Comparison of ENCODE assay signal across 8 mouse cellular contexts in genomic region chr11:96822675-96823470, GRCm38 (mm10). TPM values are rescaled to one million over a fixed set of nuclear protein-coding genes. Genes with fewer than 3 reads are reported as not detected.
A peak's percentile ranks its signal among the peaks of the same experiment; 100 is the strongest.
DNase-seq lines count a peak whose midpoint lies in the region; ATAC-seq lines count a peak whose summit lies in the region.

No protein-coding gene starts in this region.

- H3K27me3 ChIP-seq in erythroblast, embryonic 14.5 days (ENCODE audit: control insufficient read depth) = no peaks in the 10 kb centered on the region
- no peaks in the 10 kb centered on the region for H3K27me3 ChIP-seq in forebrain, embryonic 15.5 days
- no peaks in the 10 kb centered on the region for H3K27me3 ChIP-seq in limb, embryonic 12.5 days
- no peaks in the 10 kb centered on the region for H3K27me3 ChIP-seq in midbrain, embryonic 16.5 days (ENCODE audit: control insufficient read depth, insufficient read depth, low read depth, low read length)

- peak overlapping the region; percentile 87 for H3K4me2 ChIP-seq in forebrain, embryonic 15.5 days (replicated peaks)
- H3K4me2 ChIP-seq in limb, embryonic 12.5 days = peak overlapping the region; percentile 99
- peak overlapping the region; percentile 96 for H3K4me2 ChIP-seq in midbrain, embryonic 16.5 days (ENCODE audit: low read length)

- peak; percentile 86 for DNase-seq in NIH3T3 (ENCODE audit: low read depth)
- DNase-seq in urinary bladder, postnatal 10 days (ENCODE audit: low spot score) = no peak
- no peak for DNase-seq in testis, postnatal 14 days (ENCODE audit: low spot score)

- no peak for ATAC-seq in erythroblast, adult 5-6 weeks (replicated peaks; ENCODE audit: low FRiP score, poor library complexity, severe bottlenecking)
- ATAC-seq in forebrain, embryonic 15.5 days (replicated peaks) = no peak
- no peak for ATAC-seq in limb, embryonic 12.5 days (ENCODE audit: insufficient number of reproducible peaks, insufficient read depth, low FRiP score, low TSS enrichment, low read depth)
- no peak for ATAC-seq in midbrain, embryonic 16.5 days

- H3K4me1 ChIP-seq in erythroblast, embryonic 14.5 days (ENCODE audit: control insufficient read depth) = peaks cover 54% of the 10 kb centered on the region
- H3K4me1 ChIP-seq in forebrain, embryonic 15.5 days = peaks cover 52% of the 10 kb centered on the region
- peaks cover 52% of the 10 kb centered on the region for H3K4me1 ChIP-seq in limb, embryonic 12.5 days (replicated peaks)
- peaks cover 50% of the 10 kb centered on the region for H3K4me1 ChIP-seq in midbrain, embryonic 16.5 days (ENCODE audit: control insufficient read depth, insufficient read depth, low read length)

- H3K9ac ChIP-seq in forebrain, embryonic 15.5 days (replicated peaks) = peak overlapping the region; percentile 47
- H3K9ac ChIP-seq in limb, embryonic 12.5 days (replicated peaks) = peak overlapping the region; percentile 66; the same call in 1 of the 2 replicates
- H3K9ac ChIP-seq in midbrain, embryonic 16.5 days (ENCODE audit: low read depth, low read length) = peak overlapping the region; percentile 74

- peak overlapping the region; percentile 91 for H3K27ac ChIP-seq in forebrain, embryonic 15.5 days (replicated peaks)
- H3K27ac ChIP-seq in limb, embryonic 12.5 days = peak overlapping the region; percentile 87; the same call in 1 of the 2 replicates
- no peak overlapping the region; the same call in 1 of the 2 replicates for H3K27ac ChIP-seq in midbrain, embryonic 16.5 days (ENCODE audit: low read length)

- no peaks in the 10 kb centered on the region for H3K9me3 ChIP-seq in erythroblast, embryonic 14.5 days (ENCODE audit: control insufficient read depth, low read length)
- H3K9me3 ChIP-seq in forebrain, embryonic 15.5 days = no peaks in the 10 kb centered on the region
- no peaks in the 10 kb centered on the region for H3K9me3 ChIP-seq in limb, embryonic 12.5 days
- no peaks in the 10 kb centered on the region for H3K9me3 ChIP-seq in midbrain, embryonic 16.5 days (replicated peaks; ENCODE audit: control insufficient read depth, low read length, poor library complexity, severe bottlenecking)

- H3K4me3 ChIP-seq in erythroblast, embryonic 14.5 days (replicated peaks) = peak overlapping the region; percentile 59
- H3K4me3 ChIP-seq in forebrain, embryonic 15.5 days = peak overlapping the region; percentile 45
- H3K4me3 ChIP-seq in limb, embryonic 12.5 days (replicated peaks) = peak overlapping the region; percentile 55
- peak overlapping the region; percentile 54 for H3K4me3 ChIP-seq in midbrain, embryonic 16.5 days (ENCODE audit: low read depth, low read length)

- WGBS in forebrain, embryonic 15.5 days = 41% methylated on average over 4 of the region's 4 CpGs
- WGBS in limb, embryonic 12.5 days = 44% methylated on average over 4 of the region's 4 CpGs
- 29% methylated on average over 4 of the region's 4 CpGs for WGBS in midbrain, embryonic 16.5 days

- H3K36me3 ChIP-seq in erythroblast, embryonic 14.5 days (ENCODE audit: control insufficient read depth) = peaks cover 91% of the 10 kb centered on the region
- H3K36me3 ChIP-seq in forebrain, embryonic 15.5 days = peaks cover 59% of the 10 kb centered on the region
- H3K36me3 ChIP-seq in limb, embryonic 12.5 days = peaks cover 68% of the 10 kb centered on the region
- H3K36me3 ChIP-seq in midbrain, embryonic 16.5 days (ENCODE audit: control insufficient read depth, insufficient read depth, low read length) = peaks cover 39% of the 10 kb centered on the region

RNA-seq across cellular contexts. Expression of gene Nfe2l1, which starts 6.9 kb away (rescaled TPM):
- polyA plus RNA-seq in erythroblast, embryonic 14.5 days (2012) = 3.7 and 4.6 TPM in 2 replicates
- 27.0 and 27.1 TPM in 2 replicates for total RNA-seq in erythroblast, adult 5-6 weeks (2015; ENCODE audit: low replicate concordance)
- total RNA-seq in erythroblast, adult 5-6 weeks (2017; ENCODE audit: low replicate concordance) = 26.5 and 32.5 TPM in 2 replicates
- polyA plus RNA-seq in forebrain, embryonic 15.5 days (2015; fragmentation: Nextera tagmentation; extraction: Ambion mirVana) = 55.7 and 59.6 TPM in 2 replicates
- polyA plus RNA-seq in limb, embryonic 12.5 days (2016; fragmentation: Nextera tagmentation; extraction: Ambion mirVana) = 66.3 and 70.1 TPM in 2 replicates
- 79.1 and 81.8 TPM in 2 replicates for polyA plus RNA-seq in midbrain, embryonic 16.5 days (2015; fragmentation: Nextera tagmentation; extraction: Ambion mirVana)

RNA-seq across cellular contexts. Expression of gene Copz2, which starts 26.8 kb away (rescaled TPM):
- polyA plus RNA-seq in erythroblast, embryonic 14.5 days (2012) = 0.20 TPM in 1 of 2 replicates, not detected in the other
- total RNA-seq in erythroblast, adult 5-6 weeks (2015; ENCODE audit: low replicate concordance) = not detected in 2 replicates
- not detected in 2 replicates for total RNA-seq in erythroblast, adult 5-6 weeks (2017; ENCODE audit: low replicate concordance)
- polyA plus RNA-seq in forebrain, embryonic 15.5 days (2015; fragmentation: Nextera tagmentation; extraction: Ambion mirVana) = 12.2 and 13.5 TPM in 2 replicates
- 78.1 and 88.3 TPM in 2 replicates for polyA plus RNA-seq in limb, embryonic 12.5 days (2016; fragmentation: Nextera tagmentation; extraction: Ambion mirVana)
- 14.8 and 16.3 TPM in 2 replicates for polyA plus RNA-seq in midbrain, embryonic 16.5 days (2015; fragmentation: Nextera tagmentation; extraction: Ambion mirVana)

RNA-seq across cellular contexts. Expression of gene Cbx1, which starts 33.9 kb away (rescaled TPM):
- 1.5 and 2.7 TPM in 2 replicates for polyA plus RNA-seq in erythroblast, embryonic 14.5 days (2012)
- total RNA-seq in erythroblast, adult 5-6 weeks (2015; ENCODE audit: low replicate concordance) = 13.6 and 14.4 TPM in 2 replicates
- total RNA-seq in erythroblast, adult 5-6 weeks (2017; ENCODE audit: low replicate concordance) = 22.0 and 32.9 TPM in 2 replicates
- 102 and 108 TPM in 2 replicates for polyA plus RNA-seq in forebrain, embryonic 15.5 days (2015; fragmentation: Nextera tagmentation; extraction: Ambion mirVana)
- 184 and 189 TPM in 2 replicates for polyA plus RNA-seq in limb, embryonic 12.5 days (2016; fragmentation: Nextera tagmentation; extraction: Ambion mirVana)
- polyA plus RNA-seq in midbrain, embryonic 16.5 days (2015; fragmentation: Nextera tagmentation; extraction: Ambion mirVana) = 56.2 and 66.3 TPM in 2 replicates

RNA-seq across cellular contexts. Expression of gene Snx11, which starts 45.5 kb away (rescaled TPM):
- polyA plus RNA-seq in erythroblast, embryonic 14.5 days (2012) = 1.4 TPM in 2 replicates
- total RNA-seq in erythroblast, adult 5-6 weeks (2015; ENCODE audit: low replicate concordance) = 1.3 and 12.3 TPM in 2 replicates
- 10.2 and 16.3 TPM in 2 replicates for total RNA-seq in erythroblast, adult 5-6 weeks (2017; ENCODE audit: low replicate concordance)
- 45.4 and 45.8 TPM in 2 replicates for polyA plus RNA-seq in forebrain, embryonic 15.5 days (2015; fragmentation: Nextera tagmentation; extraction: Ambion mirVana)
- 21.1 and 21.2 TPM in 2 replicates for polyA plus RNA-seq in limb, embryonic 12.5 days (2016; fragmentation: Nextera tagmentation; extraction: Ambion mirVana)
- 46.7 TPM in 2 replicates for polyA plus RNA-seq in midbrain, embryonic 16.5 days (2015; fragmentation: Nextera tagmentation; extraction: Ambion mirVana)

Comparison
In these comparisons a context has a peak if more than half of its experiments do, and no peak if none do; other contexts are left out.
1. RNA of gene Nfe2l1, which starts 6.9 kb away (polyA plus RNA-seq): 79.1 to 81.8 TPM in midbrain, embryonic 16.5 days, 66.3 to 70.1 TPM in limb, embryonic 12.5 days and 55.7 to 59.6 TPM in forebrain, embryonic 15.5 days; 3.7 to 4.6 TPM in erythroblast, embryonic 14.5 days; every median in the first group is over 10 times any median in the second.
2. RNA of gene Copz2, which starts 26.8 kb away (polyA plus RNA-seq): 78.1 to 88.3 TPM in limb, embryonic 12.5 days, 14.8 to 16.3 TPM in midbrain, embryonic 16.5 days and 12.2 to 13.5 TPM in forebrain, embryonic 15.5 days; 0.20 TPM in erythroblast, embryonic 14.5 days; every median in the first group is over 10 times any median in the second.
3. RNA of gene Cbx1, which starts 33.9 kb away (polyA plus RNA-seq): 184 to 189 TPM in limb, embryonic 12.5 days, 102 to 108 TPM in forebrain, embryonic 15.5 days and 56.2 to 66.3 TPM in midbrain, embryonic 16.5 days; 1.5 to 2.7 TPM in erythroblast, embryonic 14.5 days; every median in the first group is over 10 times any median in the second.
4. Peak in every context shown above with its lines, with median percentiles within 50 percentile points of each other: H3K4me3 ChIP-seq, H3K4me2 ChIP-seq and H3K9ac ChIP-seq.